Mouse (Mus musculus): ENCODE results near the gene C2cd4b.

Gene C2cd4b

GRCm38 (mm10) chr9:67799078-67799819 is 40.0 kb downstream of the C2cd4b start:
- TF ChIP-seq GATA4 (IDR thresholded peaks at IDR 0.05; ENCODE audit: insufficient replicate concordance, low read length) = no peak

DNA sequence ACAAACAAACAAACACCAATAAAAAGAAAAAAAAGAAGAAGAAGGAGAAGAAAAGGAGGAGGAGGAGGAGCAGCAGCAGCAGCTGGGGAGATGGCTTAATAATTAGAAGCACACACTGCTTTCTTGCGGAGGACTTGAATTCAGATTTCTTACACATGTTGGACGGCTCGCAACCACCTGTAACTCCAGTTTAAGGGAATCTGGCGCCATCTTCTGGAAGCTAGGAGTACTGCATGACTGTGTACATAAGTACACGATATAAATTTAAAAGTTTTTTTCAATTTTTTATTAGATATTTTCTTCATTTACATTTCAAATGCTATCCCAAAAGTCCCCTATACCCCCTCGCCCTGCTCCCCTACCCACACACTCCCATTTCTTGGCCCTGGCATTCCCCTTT is 43.0 kb downstream of the C2cd4b start:
- TF ChIP-seq GATA4 (IDR thresholded peaks at IDR 0.05; ENCODE audit: insufficient replicate concordance, low read length) = no peak

DNA sequence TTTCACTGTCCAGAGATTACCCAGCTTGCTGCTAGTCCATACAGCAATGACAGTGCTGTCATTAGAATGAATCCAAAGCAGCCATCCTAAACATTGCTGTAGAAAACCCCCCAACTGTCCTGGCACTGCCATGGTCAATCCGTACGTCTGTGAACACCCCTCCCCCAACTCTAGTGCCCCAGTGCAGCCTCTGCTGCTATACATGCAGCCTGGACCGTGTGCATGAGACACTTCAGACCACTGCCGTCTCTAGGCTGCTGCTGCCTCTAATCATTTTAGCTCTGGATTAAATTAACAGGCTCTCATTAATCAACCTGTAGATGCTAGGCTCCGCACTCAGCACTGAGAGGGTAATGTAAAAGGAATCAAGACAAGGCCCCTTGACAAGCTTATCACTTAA is 47.8 kb downstream of the C2cd4b start:
- TF ChIP-seq GATA4 (IDR thresholded peaks at IDR 0.05; ENCODE audit: insufficient replicate concordance, low read length) = no peak

DNA sequence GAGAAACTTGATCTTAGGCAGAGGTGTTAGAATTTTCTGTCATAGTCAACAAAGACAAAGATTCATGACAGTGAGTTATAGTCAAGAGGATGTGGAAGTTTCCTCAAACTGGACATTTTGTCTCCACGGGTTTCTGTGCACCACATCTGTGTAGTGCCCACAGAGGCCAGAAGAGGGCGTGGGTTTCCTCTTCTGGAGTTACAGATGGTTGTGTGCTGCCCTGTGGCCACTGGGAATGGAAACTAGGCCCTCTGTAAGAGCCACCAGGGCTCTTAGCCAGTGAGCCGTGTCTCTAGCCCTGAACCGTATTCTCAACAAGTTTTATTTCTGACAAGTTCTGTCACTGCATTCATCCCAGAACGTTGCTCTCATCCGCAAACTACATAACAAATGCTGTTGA is 51.3 kb downstream of the C2cd4b start:
- no peak for TF ChIP-seq GATA4 (IDR thresholded peaks at IDR 0.05; ENCODE audit: insufficient replicate concordance, low read length)

All from liver, adult (tissue).